Mouse (Mus musculus): Measurements from ENCODE around the gene Ankef1. TPM values are rescaled to one million over a fixed set of nuclear protein-coding genes. Genes with fewer than 3 reads are reported as not detected.

Ankef1 gene
- polyA plus RNA-seq, 1 experiment from 2014 or later = 0.46 TPM

DNA sequence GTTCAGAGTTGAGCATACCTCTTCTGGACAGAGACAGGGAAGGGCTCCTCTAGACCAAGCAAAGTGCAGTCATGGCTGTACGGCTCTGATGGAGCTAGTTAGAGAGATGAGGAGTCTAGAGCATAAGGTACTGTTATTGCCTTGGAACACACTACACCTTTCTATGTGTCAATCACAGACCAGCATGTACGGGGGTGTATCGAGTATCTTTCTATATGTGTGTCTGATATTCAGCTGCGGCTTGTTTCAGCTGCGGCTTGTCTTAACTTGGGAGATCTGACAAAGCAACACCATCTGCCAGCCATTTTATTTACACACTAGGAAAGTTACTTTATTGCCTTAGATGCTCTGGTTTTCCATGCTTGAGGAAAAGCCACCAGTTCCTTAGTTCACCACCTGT lies 11.1 kb downstream of the Ankef1 start:
- Histone ChIP-seq H3K4me3 (replicated peaks) (no peak overlapping the region), H3K4me2 (replicated peaks) (no peak overlapping the region), H3K4me1 (replicated peaks) (peaks cover 4% of the 10 kb centered on the region; the same call in 1 of the 2 replicates), H3K36me3 (no peaks in the 10 kb centered on the region), H3K27ac (no peak overlapping the region), H3K27me3 (peaks cover 5% of the 10 kb centered on the region; the same call in 1 of the 2 replicates), H3K9ac (replicated peaks) (no peak overlapping the region), H3K9me3 (no peaks in the 10 kb centered on the region)
- ATAC-seq = no peak
- 95% methylated on average over 5 of the region's 5 CpGs for WGBS

DNA sequence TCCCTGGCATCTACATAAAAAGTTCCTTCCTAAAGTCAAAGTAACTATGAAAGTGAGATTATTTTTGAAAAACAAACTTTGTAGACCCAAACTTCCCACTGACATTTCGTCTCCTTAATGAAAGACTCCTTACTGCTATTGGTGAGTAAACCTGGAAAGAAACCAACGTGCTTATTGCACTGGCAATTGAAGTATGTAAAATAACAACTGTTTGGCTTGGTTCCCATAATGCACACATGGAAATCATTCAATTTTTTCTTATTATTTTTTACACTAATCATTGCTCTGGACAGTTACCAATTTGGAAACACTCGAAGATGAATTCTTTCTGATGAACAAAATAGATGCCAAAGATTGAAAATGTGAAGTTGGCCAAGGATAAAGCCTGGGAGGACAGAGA lies 12.1 kb downstream of the Ankef1 start:
- no peaks in the 10 kb centered on the region for H3K9me3 ChIP-seq
- H3K9ac ChIP-seq (replicated peaks) = no peak overlapping the region
- H3K4me2 ChIP-seq (replicated peaks) = no peak overlapping the region
- H3K4me3 ChIP-seq (replicated peaks) = no peak overlapping the region
- H3K27me3 ChIP-seq = peaks cover 5% of the 10 kb centered on the region; the same call in 1 of the 2 replicates
- 79% methylated on average over 3 of the region's 3 CpGs for WGBS
- no peak for ATAC-seq
- no peak overlapping the region for H3K27ac ChIP-seq
- H3K36me3 ChIP-seq = no peaks in the 10 kb centered on the region
- H3K4me1 ChIP-seq (replicated peaks) = peaks cover 4% of the 10 kb centered on the region; the same call in 1 of the 2 replicates

DNA sequence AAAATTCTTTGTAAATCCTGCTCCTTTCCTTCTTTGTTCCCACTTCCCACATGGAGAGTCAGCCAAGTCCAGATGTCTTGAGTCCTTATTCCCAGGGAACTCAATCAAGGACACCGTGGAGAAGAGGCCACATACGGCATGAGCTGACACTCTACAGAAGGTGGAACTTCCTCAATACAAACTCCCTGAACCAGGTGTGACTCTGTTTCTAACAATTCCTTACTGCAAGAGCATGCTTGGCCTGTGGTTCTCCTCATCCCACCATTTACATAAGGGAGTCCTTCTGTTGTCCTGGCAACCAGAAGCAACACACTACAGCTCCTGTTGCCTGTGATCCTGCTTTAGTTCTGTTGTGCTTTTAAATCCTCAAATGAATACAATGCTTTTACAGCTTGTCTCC lies 13.8 kb downstream of the Ankef1 start:
- H3K27me3 ChIP-seq = peaks cover 2% of the 10 kb centered on the region; the same call in 1 of the 2 replicates
- H3K9me3 ChIP-seq = no peaks in the 10 kb centered on the region
- WGBS = 85% methylated on average over 2 of the region's 2 CpGs
- no peak for ATAC-seq
- H3K9ac ChIP-seq (replicated peaks) = no peak overlapping the region
- no peak overlapping the region for H3K27ac ChIP-seq
- H3K4me1 ChIP-seq (replicated peaks) = peaks cover 4% of the 10 kb centered on the region; the same call in 1 of the 2 replicates
- H3K4me3 ChIP-seq (replicated peaks) = no peak overlapping the region
- no peaks in the 10 kb centered on the region for H3K36me3 ChIP-seq
- H3K4me2 ChIP-seq (replicated peaks) = no peak overlapping the region

DNA sequence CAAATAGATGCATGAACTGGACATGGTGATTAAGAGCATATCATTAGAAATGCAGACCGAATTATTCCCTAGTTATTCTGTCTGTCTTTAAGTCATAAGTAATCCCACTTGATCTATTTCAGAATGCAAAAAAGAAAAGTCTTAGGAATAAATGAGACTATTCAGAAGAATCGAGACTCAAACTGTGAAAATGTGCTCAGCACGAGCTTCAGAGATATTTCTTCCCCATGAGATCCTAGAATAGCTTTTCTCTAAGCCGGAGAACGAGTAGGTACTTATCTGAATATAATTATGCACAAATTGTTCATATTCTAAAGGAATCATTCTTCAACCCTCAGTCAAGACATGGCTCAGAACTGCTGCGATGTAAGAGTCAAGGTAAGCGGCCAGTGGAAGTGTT lies 27.2 kb downstream of the Ankef1 start:
- Histone ChIP-seq H3K9me3 (no peaks in the 10 kb centered on the region), H3K4me2 (replicated peaks) (no peak overlapping the region), H3K27me3 (no peaks in the 10 kb centered on the region), H3K4me3 (replicated peaks) (no peak overlapping the region), H3K36me3 (no peaks in the 10 kb centered on the region), H3K4me1 (replicated peaks) (no peaks in the 10 kb centered on the region), H3K9ac (replicated peaks) (no peak overlapping the region), H3K27ac (no peak overlapping the region)
- 71% methylated on average over 7 of the region's 7 CpGs for WGBS
- ATAC-seq = no peak

DNA sequence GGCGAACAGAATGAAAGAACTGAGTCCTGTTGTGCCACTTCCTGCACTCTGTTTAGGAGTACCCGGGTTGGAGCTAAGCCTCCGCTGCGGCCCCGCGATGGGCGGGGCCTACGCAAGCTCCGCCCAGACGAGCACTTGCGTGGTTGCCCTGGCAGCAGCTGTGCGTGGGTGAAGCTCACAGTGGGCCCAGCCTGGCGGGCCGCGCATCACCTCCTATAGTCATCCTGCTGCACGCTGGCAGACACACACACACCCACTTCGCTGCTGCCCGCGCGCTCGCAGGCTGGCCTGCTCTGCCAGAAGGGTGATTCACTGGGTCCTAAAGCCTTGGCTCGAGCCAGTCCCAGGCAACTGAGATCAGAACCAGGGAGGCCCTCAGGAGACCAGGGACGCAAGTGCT lies 30.3 kb downstream of the Ankef1 start:
- H3K36me3 ChIP-seq = no peaks in the 10 kb centered on the region
- no peaks in the 10 kb centered on the region for H3K4me1 ChIP-seq (replicated peaks)
- peak overlapping the region; percentile 57 for H3K4me2 ChIP-seq (replicated peaks)
- ATAC-seq = peak; percentile 100
- no peaks in the 10 kb centered on the region for H3K9me3 ChIP-seq
- peak overlapping the region; percentile 68 for H3K9ac ChIP-seq (replicated peaks)
- no peaks in the 10 kb centered on the region for H3K27me3 ChIP-seq
- peak overlapping the region; percentile 52 for H3K4me3 ChIP-seq (replicated peaks)
- H3K27ac ChIP-seq = 0 out of 2 replicates have a peak overlapping the region, but pooled peaks have one; percentile 10
- 1% methylated on average over 23 of the region's 23 CpGs for WGBS

DNA sequence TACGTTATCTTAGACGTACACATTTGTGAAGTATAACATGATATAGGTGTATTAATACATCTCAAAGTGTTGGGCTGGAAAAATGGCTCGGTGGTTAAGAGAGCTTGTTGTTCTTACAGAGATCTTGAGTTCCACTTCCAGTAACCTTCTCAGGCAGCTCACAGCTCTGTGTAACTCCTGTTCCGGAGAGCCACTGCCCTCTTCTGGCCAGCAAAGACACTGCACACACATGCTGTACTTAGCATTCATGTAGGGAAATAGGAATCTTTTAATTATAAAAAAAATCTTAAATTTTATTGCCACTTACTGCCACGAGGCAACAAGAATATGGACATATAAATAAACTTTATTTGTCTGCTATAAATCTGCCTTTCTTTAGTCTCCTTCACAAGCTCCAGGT lies 56.3 kb downstream of the Ankef1 start:
- Histone ChIP-seq H3K27me3 (no peaks in the 10 kb centered on the region), H3K4me2 (replicated peaks) (no peak overlapping the region), H3K9me3 (no peaks in the 10 kb centered on the region), H3K36me3 (no peaks in the 10 kb centered on the region), H3K4me3 (replicated peaks) (no peak overlapping the region), H3K9ac (replicated peaks) (no peak overlapping the region), H3K27ac (no peak overlapping the region), H3K4me1 (replicated peaks) (no peaks in the 10 kb centered on the region)
- 70% methylated on average over 5 of the region's 5 CpGs for WGBS
- no peak for ATAC-seq

DNA sequence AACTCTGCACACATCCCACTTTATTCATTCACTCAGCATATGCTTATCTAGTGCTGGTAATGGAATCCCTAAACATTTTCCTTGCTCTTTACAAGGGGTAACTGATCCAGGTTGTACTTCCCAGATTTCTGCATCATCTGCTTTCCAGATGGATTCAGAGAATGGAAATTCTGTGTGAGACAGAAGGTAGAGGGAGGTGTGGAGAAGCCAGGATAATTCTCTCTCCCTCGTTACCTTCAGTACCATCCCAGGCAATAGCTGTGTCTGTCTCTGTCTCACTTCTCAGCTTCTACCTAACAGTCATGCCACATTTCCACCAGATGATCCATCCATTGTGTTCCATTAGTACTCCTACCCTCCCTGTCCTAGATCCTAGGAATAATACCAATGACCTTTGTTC lies 60.6 kb downstream of the Ankef1 start:
- no peaks in the 10 kb centered on the region for H3K9me3 ChIP-seq
- no peak overlapping the region for H3K4me3 ChIP-seq (replicated peaks)
- H3K36me3 ChIP-seq = no peaks in the 10 kb centered on the region
- H3K9ac ChIP-seq (replicated peaks) = no peak overlapping the region
- no peak for ATAC-seq
- no peaks in the 10 kb centered on the region for H3K27me3 ChIP-seq
- H3K27ac ChIP-seq = no peak overlapping the region
- H3K4me2 ChIP-seq (replicated peaks) = no peak overlapping the region
- H3K4me1 ChIP-seq (replicated peaks) = no peaks in the 10 kb centered on the region
- 96% methylated on average over 1 of the region's 1 CpGs for whole genome bisulfite sequencing

DNA sequence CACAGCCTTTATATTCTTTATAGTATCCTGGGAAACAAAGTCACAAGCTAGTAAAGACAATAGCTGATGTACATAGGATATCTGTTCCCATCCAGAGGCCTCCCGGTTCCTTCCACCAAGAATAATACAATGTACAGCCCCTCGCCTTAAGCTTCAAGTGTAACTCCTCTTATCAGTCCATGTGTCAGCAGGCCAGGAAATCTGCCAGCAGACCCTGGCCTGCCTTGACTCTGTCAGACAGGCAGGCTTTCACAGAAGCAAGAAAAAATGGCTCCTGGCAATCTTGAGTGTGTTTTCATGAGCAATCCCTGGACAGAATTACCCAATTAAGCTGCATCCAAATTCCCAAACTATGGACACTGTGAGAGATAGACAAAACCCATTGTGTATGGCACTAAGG lies 69.1 kb downstream of the Ankef1 start:
- ATAC-seq = no peak
- H3K4me2 ChIP-seq (replicated peaks) = no peak overlapping the region
- H3K9ac ChIP-seq (replicated peaks) = no peak overlapping the region
- H3K36me3 ChIP-seq = no peaks in the 10 kb centered on the region
- H3K4me3 ChIP-seq (replicated peaks) = no peak overlapping the region
- no peak overlapping the region for H3K27ac ChIP-seq
- WGBS = 86% methylated on average over 2 of the region's 2 CpGs
- no peaks in the 10 kb centered on the region for H3K27me3 ChIP-seq
- no peaks in the 10 kb centered on the region for H3K9me3 ChIP-seq
- no peaks in the 10 kb centered on the region for H3K4me1 ChIP-seq (replicated peaks)

DNA sequence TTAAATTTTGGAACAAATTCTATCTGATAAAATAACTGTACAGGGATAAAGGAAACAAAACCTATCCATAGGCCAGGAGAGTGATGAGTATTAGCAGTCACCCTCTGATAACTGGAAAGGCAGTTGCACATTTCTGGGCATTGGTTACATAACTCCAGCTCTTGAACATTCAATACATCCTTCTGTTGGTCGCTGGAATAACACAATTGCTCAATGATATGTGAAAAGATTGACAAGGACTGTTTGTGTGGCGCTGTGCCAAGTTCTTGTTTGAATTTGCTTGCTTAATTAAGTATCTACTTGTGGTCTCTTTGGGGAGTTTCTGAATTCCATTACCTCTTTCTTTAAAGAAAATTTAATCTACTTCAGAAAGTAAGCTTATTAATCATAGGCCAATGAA lies 81.1 kb downstream of the Ankef1 start:
- Histone ChIP-seq H3K9me3 (no peaks in the 10 kb centered on the region), H3K27ac (no peak overlapping the region), H3K4me3 (replicated peaks) (no peak overlapping the region), H3K9ac (replicated peaks) (no peak overlapping the region), H3K4me2 (replicated peaks) (no peak overlapping the region), H3K36me3 (no peaks in the 10 kb centered on the region), H3K4me1 (replicated peaks) (no peaks in the 10 kb centered on the region), H3K27me3 (no peaks in the 10 kb centered on the region)
- ATAC-seq = no peak
- 43% methylated on average over 2 of the region's 2 CpGs for WGBS

DNA sequence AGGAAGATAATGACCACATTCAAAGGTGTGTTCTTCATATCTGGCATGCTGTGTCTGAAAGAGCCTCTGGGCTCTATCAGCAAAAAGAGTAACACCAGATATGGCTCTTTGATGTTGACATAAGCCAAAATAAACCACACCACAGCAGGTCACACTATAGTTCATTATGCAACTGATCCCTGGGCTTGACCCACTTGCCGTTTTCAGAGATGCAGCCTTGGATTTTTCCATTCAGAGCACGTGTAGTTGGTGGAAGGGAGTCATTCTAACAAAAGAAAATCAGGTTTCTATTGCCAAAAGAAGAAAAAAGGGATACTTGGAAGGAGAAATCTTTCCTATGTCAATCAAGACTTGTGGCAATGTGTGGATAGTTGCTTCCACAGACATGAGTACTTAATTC lies 87.1 kb downstream of the Ankef1 start:
- no peak overlapping the region for H3K4me3 ChIP-seq (replicated peaks)
- ATAC-seq = no peak
- H3K9ac ChIP-seq (replicated peaks) = no peak overlapping the region
- H3K9me3 ChIP-seq = no peaks in the 10 kb centered on the region
- no peak overlapping the region for H3K27ac ChIP-seq
- 39% methylated on average over 2 of the region's 2 CpGs for WGBS
- no peaks in the 10 kb centered on the region for H3K4me1 ChIP-seq (replicated peaks)
- H3K36me3 ChIP-seq = no peaks in the 10 kb centered on the region
- H3K4me2 ChIP-seq (replicated peaks) = no peak overlapping the region
- H3K27me3 ChIP-seq = no peaks in the 10 kb centered on the region

DNA sequence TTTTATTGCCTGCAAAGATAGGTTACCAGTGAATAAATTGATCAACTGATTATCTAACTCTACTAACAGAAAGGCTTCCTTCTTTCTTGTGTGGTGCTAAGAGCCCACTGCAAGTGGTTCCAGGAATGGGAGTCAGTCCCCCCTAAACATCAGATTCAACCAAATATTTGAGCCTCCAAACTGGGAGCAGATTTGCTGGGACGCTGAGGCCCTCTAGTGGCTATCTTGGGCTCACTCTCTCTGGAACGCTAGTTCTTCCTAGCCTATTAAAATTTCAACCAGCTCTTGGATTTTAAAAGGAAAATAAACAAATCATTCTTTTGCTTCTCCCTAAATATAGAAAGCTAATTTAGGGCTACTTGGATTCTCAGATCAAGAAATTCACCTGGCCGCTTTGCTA lies 94.7 kb downstream of the Ankef1 start:
- ATAC-seq = no peak
- WGBS = 22% methylated on average over 3 of the region's 3 CpGs
- H3K4me1 ChIP-seq (replicated peaks) = no peaks in the 10 kb centered on the region

DNA sequence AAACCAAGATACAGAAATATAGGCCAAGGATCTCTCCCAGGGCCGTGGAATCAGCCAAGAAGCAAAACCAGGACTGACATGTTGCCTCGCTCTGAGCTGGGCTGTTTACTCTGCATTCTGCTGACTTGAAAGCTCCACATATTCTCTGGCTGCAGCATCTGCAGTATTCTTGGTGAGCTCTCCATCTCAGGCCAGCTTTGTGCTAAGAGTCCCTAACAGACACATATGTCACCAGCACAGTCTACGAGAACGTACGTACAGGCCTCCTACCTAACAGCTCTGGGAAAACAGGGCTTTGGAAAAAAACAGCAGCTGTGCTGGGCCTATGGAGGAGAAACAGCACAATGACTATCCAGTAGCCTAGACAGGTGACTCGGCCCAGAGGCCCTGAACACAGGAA lies 97.0 kb downstream of the Ankef1 start:
- Histone ChIP-seq H3K4me2 (replicated peaks) (no peak overlapping the region), H3K36me3 (no peaks in the 10 kb centered on the region), H3K27me3 (no peaks in the 10 kb centered on the region), H3K4me3 (replicated peaks) (no peak overlapping the region), H3K9ac (replicated peaks) (no peak overlapping the region), H3K27ac (no peak overlapping the region), H3K9me3 (no peaks in the 10 kb centered on the region), H3K4me1 (replicated peaks) (no peaks in the 10 kb centered on the region)
- 82% methylated on average over 6 of the region's 6 CpGs for WGBS
- ATAC-seq = no peak

More for the DNA sequence above, 94.7 kb downstream of the Ankef1 start:
- no peaks in the 10 kb centered on the region for H3K27me3 ChIP-seq
- H3K9ac ChIP-seq (replicated peaks) = no peak overlapping the region
- H3K36me3 ChIP-seq = no peaks in the 10 kb centered on the region
- no peak overlapping the region for H3K4me2 ChIP-seq (replicated peaks)
- H3K27ac ChIP-seq = no peak overlapping the region
- no peaks in the 10 kb centered on the region for H3K9me3 ChIP-seq
- no peak overlapping the region for H3K4me3 ChIP-seq (replicated peaks)

DNA sequence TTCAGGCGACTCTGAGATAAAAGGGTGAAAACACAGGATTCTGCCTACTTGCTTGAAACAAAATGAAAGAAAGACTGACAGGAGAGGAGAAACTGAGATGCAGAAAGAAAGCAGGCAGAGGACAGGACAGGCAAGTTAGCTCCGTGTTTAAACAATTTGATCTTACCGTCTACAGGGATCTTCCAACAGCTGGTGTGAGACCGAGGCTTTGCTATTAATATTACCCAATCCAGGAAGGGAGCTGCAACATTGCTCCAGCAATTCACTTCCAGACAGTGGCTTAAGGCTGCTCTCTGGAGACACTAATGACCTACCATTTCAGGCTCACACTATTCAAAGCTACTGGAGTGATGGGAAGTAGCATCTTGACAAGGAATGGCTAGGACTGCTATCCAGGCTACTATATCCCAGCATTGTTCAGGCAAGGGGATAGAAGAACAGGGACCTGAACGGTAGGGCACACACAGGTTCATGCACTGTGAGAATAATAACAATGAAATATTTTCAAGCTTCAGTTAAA lies 99.0 kb downstream of the Ankef1 start:
- no peak for ATAC-seq

More for the DNA sequence above, 99.0 kb downstream of the Ankef1 start:
- Histone ChIP-seq H3K36me3 (no peaks in the 10 kb centered on the region), H3K27ac (no peak overlapping the region), H3K9ac (replicated peaks) (no peak overlapping the region), H3K4me2 (replicated peaks) (no peak overlapping the region), H3K4me1 (replicated peaks) (no peaks in the 10 kb centered on the region), H3K9me3 (no peaks in the 10 kb centered on the region), H3K27me3 (no peaks in the 10 kb centered on the region), H3K4me3 (replicated peaks) (no peak overlapping the region)
- 88% methylated on average over 5 of the region's 5 CpGs for WGBS

Measured in midbrain, embryonic 13.5 days (tissue).